Mouse (Mus musculus): ENCODE data around the gene Fhl2. TPM values are rescaled to one million over a fixed set of nuclear protein-coding genes. Genes with fewer than 3 reads are reported as not detected.
"Not testable (repeated sequence)": the region's sequence is repeated elsewhere in the genome, so short reads cannot be mapped to it uniquely, and the experiment has no call there.

Fhl2 gene
- polyA plus RNA-seq, 1 experiment from 2014 or later, result 5.6 TPM

DNA sequence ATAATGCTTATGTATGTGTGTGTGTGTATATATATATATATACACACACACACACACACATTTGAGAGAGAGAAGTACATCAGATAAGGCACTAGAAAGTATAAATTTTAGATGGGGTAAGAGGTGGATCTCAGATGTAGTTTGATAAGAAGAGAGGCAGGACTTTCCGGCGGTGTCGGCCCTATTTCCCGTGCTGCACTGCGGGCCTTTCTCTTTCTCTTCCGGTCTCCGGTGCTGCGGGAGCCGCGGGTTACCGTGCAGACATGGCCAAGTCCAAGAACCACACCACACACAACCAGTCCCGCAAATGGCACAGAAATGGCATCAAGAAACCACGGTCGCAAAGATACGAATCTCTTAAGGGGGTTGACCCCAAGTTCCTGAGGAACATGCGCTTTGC lies 7.9 kb downstream of the Fhl2 start:
- not testable (repeated sequence) for H3K9ac ChIP-seq; H3K4me2 ChIP-seq; H3K27ac ChIP-seq; H3K9me3 ChIP-seq (replicated peaks); H3K4me1 ChIP-seq; H3K36me3 ChIP-seq; H3K4me3 ChIP-seq; H3K27me3 ChIP-seq (replicated peaks); ATAC-seq
- 87% methylated on average over 12 of the region's 16 CpGs for WGBS (ENCODE audit: insufficient replicate concordance)

DNA sequence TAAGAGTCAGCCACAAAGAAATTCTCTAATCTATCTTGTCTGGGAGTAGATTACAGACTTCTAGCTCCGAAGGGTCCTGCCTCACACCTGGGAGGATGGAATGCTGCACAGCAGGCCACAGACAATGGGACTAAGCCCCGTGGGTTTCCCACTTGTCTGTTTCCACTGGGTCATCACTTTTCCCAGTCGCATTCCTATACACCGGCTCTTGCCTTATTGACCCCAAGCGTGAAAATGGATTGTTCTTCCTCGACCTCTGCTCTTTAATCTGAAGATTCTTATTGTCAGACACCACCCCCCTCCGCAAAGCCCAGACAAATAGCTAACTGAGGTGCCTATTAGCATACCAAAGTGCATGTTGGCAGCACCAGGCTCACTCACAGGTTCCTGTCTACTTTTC lies 10.4 kb downstream of the Fhl2 start:
- no peaks in the 10 kb centered on the region for H3K4me1 ChIP-seq
- no peak overlapping the region for H3K4me2 ChIP-seq
- no peak overlapping the region for H3K9ac ChIP-seq
- H3K4me3 ChIP-seq, result no peak overlapping the region
- 38% methylated on average over 7 of the region's 7 CpGs for WGBS (ENCODE audit: insufficient replicate concordance)
- H3K27ac ChIP-seq, result no peak overlapping the region
- H3K9me3 ChIP-seq (replicated peaks), result no peaks in the 10 kb centered on the region
- no peaks in the 10 kb centered on the region for H3K27me3 ChIP-seq (replicated peaks)
- H3K36me3 ChIP-seq, result no peaks in the 10 kb centered on the region
- no peak for ATAC-seq

DNA sequence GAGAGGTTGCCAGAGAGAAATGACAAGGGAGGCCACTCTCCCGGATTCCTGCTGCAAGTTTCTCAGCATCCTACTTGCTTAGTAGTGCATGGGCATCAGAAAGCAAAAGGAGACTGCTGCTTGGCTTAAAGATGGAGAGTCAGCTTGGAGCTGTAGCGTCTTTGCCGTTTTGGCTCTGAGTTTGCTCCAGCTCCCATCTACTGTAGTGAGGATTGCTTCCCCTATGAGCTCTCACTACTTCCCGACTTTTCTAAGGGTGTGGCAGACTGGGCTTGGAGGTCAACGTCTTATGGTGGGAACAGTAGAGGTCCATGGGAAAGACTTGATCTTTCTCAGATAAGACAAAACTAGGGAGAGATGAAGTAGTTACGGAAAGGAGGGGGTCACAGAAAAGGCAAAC lies 15.9 kb downstream of the Fhl2 start:
- H3K27me3 ChIP-seq (replicated peaks), result no peaks in the 10 kb centered on the region
- ATAC-seq, result no peak
- H3K4me2 ChIP-seq, result no peak overlapping the region
- H3K9ac ChIP-seq, result no peak overlapping the region
- H3K4me1 ChIP-seq, result no peaks in the 10 kb centered on the region
- no peak overlapping the region for H3K27ac ChIP-seq
- H3K9me3 ChIP-seq (replicated peaks), result no peaks in the 10 kb centered on the region
- H3K4me3 ChIP-seq, result no peak overlapping the region
- 60% methylated on average over 6 of the region's 6 CpGs for WGBS (ENCODE audit: insufficient replicate concordance)
- H3K36me3 ChIP-seq, result no peaks in the 10 kb centered on the region

DNA sequence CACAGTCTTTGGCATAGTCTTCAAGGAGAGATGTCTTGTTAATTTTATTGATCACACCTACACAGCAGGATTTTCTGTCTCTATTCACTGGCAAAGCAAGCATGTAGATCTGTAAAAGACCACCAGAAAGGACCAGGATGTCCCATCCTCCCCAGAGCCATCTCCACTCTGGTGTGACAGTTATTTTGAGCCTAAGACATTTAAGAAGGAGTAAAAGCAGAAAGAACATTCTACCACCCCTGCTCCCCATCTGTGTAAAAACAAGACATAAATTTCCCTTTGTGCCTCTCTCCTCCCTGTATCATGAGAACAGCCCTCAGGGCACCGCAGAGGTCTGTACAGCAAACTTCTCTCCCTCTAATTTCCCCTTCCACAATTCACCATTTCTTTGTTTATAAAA lies 18.0 kb downstream of the Fhl2 start:
- no peaks in the 10 kb centered on the region for H3K27me3 ChIP-seq (replicated peaks)
- no peak overlapping the region for H3K4me3 ChIP-seq
- H3K4me1 ChIP-seq, result no peaks in the 10 kb centered on the region
- H3K36me3 ChIP-seq, result no peaks in the 10 kb centered on the region
- no peak for ATAC-seq
- WGBS (ENCODE audit: insufficient replicate concordance), result 71% methylated on average over 1 of the region's 1 CpGs
- no peak overlapping the region for H3K4me2 ChIP-seq
- no peaks in the 10 kb centered on the region for H3K9me3 ChIP-seq (replicated peaks)
- H3K9ac ChIP-seq, result no peak overlapping the region
- H3K27ac ChIP-seq, result no peak overlapping the region

DNA sequence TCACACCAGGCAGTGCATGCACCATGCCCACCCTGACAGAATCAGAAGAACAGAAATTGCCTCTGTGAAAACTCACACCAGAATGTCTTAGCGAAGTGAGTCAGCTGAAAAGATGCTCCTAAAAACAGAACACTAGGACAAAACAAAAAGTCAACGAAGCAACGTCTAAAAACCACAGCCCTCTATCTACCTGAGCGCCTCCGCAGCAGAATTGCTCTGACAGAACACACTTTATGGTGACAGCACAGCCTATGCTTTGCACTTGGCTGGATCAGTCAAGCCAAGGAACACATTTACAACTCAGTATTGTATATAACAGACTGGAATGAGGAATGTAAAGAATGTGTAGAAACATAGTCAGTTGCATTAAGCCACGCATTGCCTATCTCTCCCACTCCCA lies 18.4 kb downstream of the Fhl2 start:
- Histone ChIP-seq H3K36me3 (no peaks in the 10 kb centered on the region), H3K4me3 (no peak overlapping the region), H3K27me3 (replicated peaks) (no peaks in the 10 kb centered on the region), H3K27ac (no peak overlapping the region), H3K4me2 (no peak overlapping the region), H3K9me3 (replicated peaks) (no peaks in the 10 kb centered on the region), H3K4me1 (no peaks in the 10 kb centered on the region), H3K9ac (no peak overlapping the region)
- ATAC-seq, result no peak
- 67% methylated on average over 6 of the region's 6 CpGs for WGBS (ENCODE audit: insufficient replicate concordance)

DNA sequence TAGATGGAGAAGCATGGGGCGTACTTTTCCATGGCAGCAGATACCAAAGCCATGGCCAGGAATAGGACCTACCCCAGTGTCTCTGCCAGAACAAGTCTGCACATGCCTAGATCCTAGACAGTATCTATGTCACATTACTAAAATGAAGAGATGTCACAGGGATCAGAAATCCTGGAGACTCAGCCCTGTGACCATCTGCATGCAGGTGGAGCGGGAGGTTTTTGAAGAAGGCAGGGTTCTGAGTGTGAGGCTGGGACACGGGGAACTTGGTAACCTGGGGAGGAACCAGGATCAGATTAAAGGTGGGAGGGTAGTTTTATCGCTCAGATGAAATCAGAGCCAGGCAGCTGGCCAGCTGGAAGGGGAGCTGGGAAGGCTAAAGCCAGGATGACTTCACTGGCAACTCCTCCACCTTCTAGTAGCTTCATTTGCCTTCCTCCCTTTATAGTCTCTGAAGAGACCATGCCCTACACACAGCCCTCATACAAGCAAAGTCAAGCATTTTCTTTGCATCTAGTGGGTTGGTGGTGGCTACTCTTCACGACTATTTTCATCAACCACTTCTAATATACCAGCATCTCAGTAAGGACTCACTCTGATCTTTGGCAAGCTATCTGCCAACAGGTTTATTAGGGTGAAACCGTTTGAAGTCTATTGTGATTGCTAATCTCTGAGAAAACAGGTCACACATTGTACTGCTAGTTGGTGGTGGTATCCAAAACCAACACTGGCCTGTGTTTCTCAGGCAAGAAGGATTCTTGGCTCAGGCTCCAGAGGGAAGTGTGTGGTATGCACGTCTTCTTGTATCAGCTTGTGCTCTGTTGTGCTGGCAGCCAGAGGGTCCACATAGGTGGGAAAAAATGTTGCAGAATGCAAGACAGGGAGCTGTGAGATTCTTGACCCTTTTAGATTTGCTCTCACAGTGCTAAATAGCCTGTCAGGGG lies 23.2 kb downstream of the Fhl2 start:
- H3K36me3 ChIP-seq, result no peaks in the 10 kb centered on the region
- H3K9me3 ChIP-seq (replicated peaks), result no peaks in the 10 kb centered on the region
- WGBS (ENCODE audit: insufficient replicate concordance), result 56% methylated on average over 7 of the region's 7 CpGs
- H3K9ac ChIP-seq, result no peak overlapping the region
- no peak for ATAC-seq
- H3K4me1 ChIP-seq, result no peaks in the 10 kb centered on the region
- no peak overlapping the region for H3K4me2 ChIP-seq
- no peak overlapping the region for H3K4me3 ChIP-seq
- H3K27me3 ChIP-seq (replicated peaks), result no peaks in the 10 kb centered on the region
- H3K27ac ChIP-seq, result no peak overlapping the region

DNA sequence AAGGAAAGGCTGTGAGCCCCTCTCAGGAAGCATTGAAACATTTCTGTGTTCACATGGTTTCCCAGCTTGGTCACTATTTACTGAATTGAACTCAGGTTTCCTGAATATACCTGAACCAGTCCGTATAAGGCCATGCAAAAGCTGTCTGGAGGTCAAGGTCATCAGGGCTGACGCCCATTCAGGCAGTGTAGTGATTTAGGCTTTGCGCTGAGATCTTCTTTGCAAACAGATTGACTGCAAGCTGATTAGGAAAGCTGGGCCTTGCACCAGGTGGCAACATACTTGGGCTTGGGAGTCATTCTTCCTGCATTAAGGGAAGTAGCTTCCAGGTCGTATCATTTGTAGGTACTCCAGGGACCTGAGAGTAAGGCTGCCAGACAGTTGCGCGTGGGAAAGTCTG lies 25.0 kb downstream of the Fhl2 start:
- H3K4me1 ChIP-seq, result no peaks in the 10 kb centered on the region
- H3K36me3 ChIP-seq, result no peaks in the 10 kb centered on the region
- WGBS (ENCODE audit: insufficient replicate concordance), result 65% methylated on average over 6 of the region's 6 CpGs
- no peak overlapping the region for H3K4me3 ChIP-seq
- H3K9me3 ChIP-seq (replicated peaks), result no peaks in the 10 kb centered on the region
- no peaks in the 10 kb centered on the region for H3K27me3 ChIP-seq (replicated peaks)
- H3K9ac ChIP-seq, result no peak overlapping the region
- H3K4me2 ChIP-seq, result no peak overlapping the region
- H3K27ac ChIP-seq, result no peak overlapping the region
- no peak for ATAC-seq

DNA sequence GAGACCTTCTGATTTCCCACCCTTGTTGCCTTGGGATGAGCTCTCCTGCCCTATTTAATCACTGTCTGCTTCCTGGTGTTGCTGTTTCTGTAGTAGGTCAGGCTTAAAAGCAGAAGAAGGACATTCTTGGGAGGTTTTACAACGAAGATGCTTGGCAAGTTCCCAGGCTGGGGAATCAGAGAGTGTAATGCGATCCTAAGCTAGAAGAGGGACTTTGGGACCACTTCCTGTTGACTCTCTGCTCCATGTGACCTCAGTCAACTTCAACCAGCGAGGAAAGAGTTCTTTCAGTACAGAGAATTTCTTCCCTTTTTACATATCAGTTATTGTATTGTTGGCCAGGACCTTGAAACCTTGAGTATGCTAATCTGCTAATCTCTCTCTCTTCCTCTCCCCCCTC lies 25.7 kb downstream of the Fhl2 start:
- Histone ChIP-seq H3K4me2 (no peak overlapping the region), H3K4me1 (no peaks in the 10 kb centered on the region), H3K9me3 (replicated peaks) (no peaks in the 10 kb centered on the region), H3K27me3 (replicated peaks) (no peaks in the 10 kb centered on the region), H3K36me3 (no peaks in the 10 kb centered on the region), H3K9ac (no peak overlapping the region), H3K4me3 (no peak overlapping the region), H3K27ac (no peak overlapping the region)
- no peak for ATAC-seq
- 13% methylated on average over 3 of the region's 3 CpGs for WGBS (ENCODE audit: insufficient replicate concordance)

DNA sequence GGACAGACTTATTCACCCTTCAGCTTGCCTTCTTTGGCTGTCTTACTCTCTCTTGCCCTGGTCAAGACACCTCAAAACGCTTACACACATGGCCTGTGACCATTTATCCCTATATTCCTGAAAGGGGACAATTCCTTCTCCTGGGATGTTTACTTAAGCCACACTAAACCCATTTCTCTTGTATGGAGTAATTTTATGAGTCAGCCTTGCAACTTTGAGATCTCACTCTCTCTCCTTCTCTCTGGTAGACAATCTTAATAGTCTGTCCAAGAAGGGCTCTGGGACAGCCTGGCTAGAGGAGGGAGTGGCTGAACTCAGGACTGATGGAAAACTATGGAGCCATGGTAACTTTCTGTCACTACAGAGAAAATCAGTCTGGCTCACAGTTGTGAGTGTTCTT lies 27.1 kb downstream of the Fhl2 start:
- H3K4me2 ChIP-seq, result no peak overlapping the region
- H3K9ac ChIP-seq, result no peak overlapping the region
- H3K9me3 ChIP-seq (replicated peaks), result no peaks in the 10 kb centered on the region
- no peaks in the 10 kb centered on the region for H3K36me3 ChIP-seq
- peaks cover 8% of the 10 kb centered on the region for H3K27me3 ChIP-seq (replicated peaks)
- ATAC-seq, result no peak
- no peaks in the 10 kb centered on the region for H3K4me1 ChIP-seq
- no peak overlapping the region for H3K27ac ChIP-seq
- H3K4me3 ChIP-seq, result no peak overlapping the region
- WGBS (ENCODE audit: insufficient replicate concordance), result 69% methylated on average over 1 of the region's 1 CpGs

DNA sequence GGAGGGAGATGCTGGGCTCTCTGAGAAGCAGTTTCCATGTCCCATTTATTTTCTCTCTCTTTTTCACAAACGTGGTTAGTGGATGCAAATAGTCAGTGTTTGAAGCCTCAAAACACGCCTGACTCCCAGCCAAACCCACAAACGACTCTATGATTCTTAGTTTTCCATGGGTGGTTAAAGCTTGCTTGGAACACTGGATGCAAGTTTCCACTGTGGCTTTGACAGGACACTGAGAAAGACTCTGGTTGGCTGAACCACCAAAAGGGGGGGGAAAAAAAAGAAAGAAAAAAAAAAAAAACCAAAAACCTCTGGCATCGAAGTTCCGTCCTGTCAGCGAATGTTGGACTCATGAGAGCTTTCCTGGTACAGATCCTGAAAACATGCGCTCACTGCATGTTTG lies 27.6 kb downstream of the Fhl2 start:
- peaks cover 12% of the 10 kb centered on the region for H3K27me3 ChIP-seq (replicated peaks)
- H3K27ac ChIP-seq, result no peak overlapping the region
- WGBS (ENCODE audit: insufficient replicate concordance), result 65% methylated on average over 7 of the region's 7 CpGs
- H3K4me2 ChIP-seq, result no peak overlapping the region
- no peaks in the 10 kb centered on the region for H3K36me3 ChIP-seq
- no peaks in the 10 kb centered on the region for H3K9me3 ChIP-seq (replicated peaks)
- H3K9ac ChIP-seq, result no peak overlapping the region
- no peaks in the 10 kb centered on the region for H3K4me1 ChIP-seq
- no peak for ATAC-seq
- H3K4me3 ChIP-seq, result no peak overlapping the region

DNA sequence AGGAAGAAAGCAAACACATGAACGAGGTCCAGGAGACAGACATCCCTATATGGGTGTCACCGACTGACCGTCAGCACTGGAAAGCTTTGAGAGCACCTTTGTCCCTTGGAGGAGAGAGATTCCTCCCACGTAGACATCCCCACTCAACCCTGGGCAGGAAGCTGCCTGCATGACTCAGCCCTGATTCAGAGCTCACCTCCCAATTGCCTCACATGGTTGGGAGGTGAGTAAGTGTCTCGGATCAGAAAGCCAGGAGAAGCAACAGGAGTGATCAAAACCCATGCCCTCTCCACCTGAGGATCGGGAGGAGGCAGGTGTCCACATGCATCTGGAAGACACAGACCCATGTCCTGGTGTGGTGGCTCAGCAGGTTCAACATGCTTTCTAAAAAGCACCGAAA lies 28.2 kb downstream of the Fhl2 start:
- Histone ChIP-seq H3K9ac (no peak overlapping the region), H3K36me3 (no peaks in the 10 kb centered on the region), H3K4me2 (no peak overlapping the region), H3K27me3 (replicated peaks) (peaks cover 18% of the 10 kb centered on the region), H3K4me3 (no peak overlapping the region), H3K4me1 (peaks cover 4% of the 10 kb centered on the region; the same call in 1 of the 2 replicates), H3K27ac (no peak overlapping the region), H3K9me3 (replicated peaks) (no peaks in the 10 kb centered on the region)
- ATAC-seq, result no peak
- WGBS (ENCODE audit: insufficient replicate concordance), result 57% methylated on average over 7 of the region's 7 CpGs

DNA sequence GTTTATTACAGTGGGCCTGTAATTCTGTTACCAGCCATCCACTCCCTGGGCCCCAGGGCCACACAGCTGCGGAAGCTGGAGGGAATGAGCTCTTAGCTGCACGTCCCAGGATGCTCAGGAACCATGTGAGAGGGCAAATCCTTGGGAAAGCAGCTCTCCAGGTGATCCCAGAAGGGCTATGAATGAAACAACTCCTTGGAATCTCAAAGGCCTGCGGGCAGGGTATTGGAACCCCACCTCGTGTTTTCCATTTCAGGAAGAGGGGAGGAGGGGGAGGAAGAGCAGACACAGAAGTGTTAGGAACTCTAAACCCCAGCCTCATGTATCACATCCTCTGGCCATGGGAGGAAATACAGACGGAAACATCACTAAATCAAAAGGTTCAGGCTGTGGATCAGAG lies 28.8 kb downstream of the Fhl2 start:
- Histone ChIP-seq H3K4me3 (no peak overlapping the region), H3K36me3 (no peaks in the 10 kb centered on the region), H3K4me1 (peaks cover 4% of the 10 kb centered on the region; the same call in 1 of the 2 replicates), H3K9me3 (replicated peaks) (no peaks in the 10 kb centered on the region), H3K9ac (no peak overlapping the region), H3K27ac (no peak overlapping the region), H3K27me3 (replicated peaks) (peaks cover 24% of the 10 kb centered on the region), H3K4me2 (no peak overlapping the region)
- WGBS (ENCODE audit: insufficient replicate concordance), result 43% methylated on average over 5 of the region's 5 CpGs
- no peak for ATAC-seq

DNA sequence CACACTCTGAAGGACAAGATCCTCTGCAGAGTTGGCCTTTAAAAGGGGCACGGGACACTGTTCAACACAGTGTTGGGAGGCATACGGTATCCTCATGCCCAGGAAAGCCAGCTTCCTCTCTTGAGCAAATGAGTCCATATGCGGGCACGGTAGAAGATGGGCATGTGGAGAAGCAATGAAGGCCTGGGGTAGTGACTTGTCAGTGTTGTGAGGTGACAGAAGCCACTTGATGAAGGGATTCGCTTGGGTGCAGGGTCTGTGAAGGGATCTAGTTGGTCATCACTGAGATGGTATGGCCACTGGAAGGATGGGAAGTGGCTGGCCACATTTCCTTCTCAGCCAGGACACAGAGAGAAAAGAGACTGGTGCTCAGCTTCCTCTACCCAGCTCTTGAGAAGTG lies 32.2 kb downstream of the Fhl2 start:
- no peak overlapping the region for H3K9ac ChIP-seq
- no peaks in the 10 kb centered on the region for H3K36me3 ChIP-seq
- no peak overlapping the region for H3K4me2 ChIP-seq
- no peak overlapping the region for H3K4me3 ChIP-seq
- 73% methylated on average over 5 of the region's 5 CpGs for WGBS (ENCODE audit: insufficient replicate concordance)
- peaks cover 4% of the 10 kb centered on the region; the same call in 1 of the 2 replicates for H3K4me1 ChIP-seq
- no peak overlapping the region for H3K27ac ChIP-seq
- ATAC-seq, result no peak
- H3K9me3 ChIP-seq (replicated peaks), result no peaks in the 10 kb centered on the region
- H3K27me3 ChIP-seq (replicated peaks), result peaks cover 41% of the 10 kb centered on the region

Measured in liver, embryonic 12.5 days (tissue).